In genomic region chr11:32539717-32540116, GRCm38 (mm10) we compare ENCODE assay signal across 23 mouse cellular contexts. TPM values are rescaled to one million over a fixed set of nuclear protein-coding genes. Genes with fewer than 3 reads are reported as not detected.
DNase-seq lines count a peak whose midpoint lies in the region; ATAC-seq and TF ChIP-seq lines count a peak whose summit lies in the region.
"Had no signal": no experiment of that assay in that cellular context is flagged by ENCODE, and none has a peak within 500 bp of the region (broad histone marks: within the 10 kb centered on the region; RNA-seq: fewer than 3 reads in every experiment).

No protein-coding gene starts in this region.

- no peak overlapping the region for H3K4me2 ChIP-seq in liver, embryonic 12.5 days
- H3K4me2 ChIP-seq in liver, embryonic 11.5 days: no peak overlapping the region
- H3K4me2 ChIP-seq in stomach, embryonic 14.5 days (replicated peaks; ENCODE audit: low read depth, low read length): no peak overlapping the region
- no peak overlapping the region for H3K4me2 ChIP-seq in stomach, postnatal 0 days (replicated peaks; ENCODE audit: low read depth)
- H3K4me2 ChIP-seq: limb, embryonic 12.5 days; midbrain, embryonic 15.5 days; neural tube, embryonic 13.5 days had no signal

- no peaks in the 10 kb centered on the region for H3K9me3 ChIP-seq in liver, embryonic 12.5 days (replicated peaks)
- no peaks in the 10 kb centered on the region for H3K9me3 ChIP-seq in liver, embryonic 11.5 days (ENCODE audit: control insufficient read depth, low read length)
- no peaks in the 10 kb centered on the region for H3K9me3 ChIP-seq in stomach, embryonic 14.5 days (ENCODE audit: control insufficient read depth, low read depth, low read length)
- no peaks in the 10 kb centered on the region for H3K9me3 ChIP-seq in stomach, postnatal 0 days (ENCODE audit: control insufficient read depth, low read length)
- H3K9me3 ChIP-seq: forebrain, embryonic 10.5 days; heart, embryonic 10.5 days; limb, embryonic 12.5 days; midbrain, embryonic 15.5 days; neural tube, embryonic 13.5 days had no signal

- no peak for TF ChIP-seq EP300 in heart, adult 2 months (IDR thresholded peaks at IDR 0.05; ENCODE audit: insufficient read depth, low read depth, low read length)
- TF ChIP-seq EP300 in stomach, postnatal 0 days (optimal IDR thresholded peaks at IDR 0.05): no peak

- no peaks in the 10 kb centered on the region for H3K36me3 ChIP-seq in heart, adult 2 months (ENCODE audit: control insufficient read depth, insufficient read depth, low read length)
- peaks cover 14% of the 10 kb centered on the region for H3K36me3 ChIP-seq in liver, embryonic 12.5 days
- H3K36me3 ChIP-seq in liver, embryonic 11.5 days (ENCODE audit: control insufficient read depth, insufficient read depth, low read length): peaks cover 2% of the 10 kb centered on the region; the same call in 1 of the 2 replicates
- H3K36me3 ChIP-seq in stomach, embryonic 14.5 days (ENCODE audit: control insufficient read depth, insufficient read depth, low read length): no peaks in the 10 kb centered on the region
- no peaks in the 10 kb centered on the region for H3K36me3 ChIP-seq in stomach, postnatal 0 days (ENCODE audit: control insufficient read depth, insufficient read depth, low read length)
- H3K36me3 ChIP-seq: forebrain, embryonic 10.5 days; heart, embryonic 10.5 days; limb, embryonic 12.5 days; midbrain, embryonic 15.5 days; neural tube, embryonic 13.5 days had no signal

- H3K4me1 ChIP-seq in heart, adult 2 months (ENCODE audit: control insufficient read depth, insufficient read depth, low read length): peaks cover 26% of the 10 kb centered on the region
- peaks cover 99% of the 10 kb centered on the region for H3K4me1 ChIP-seq in liver, embryonic 12.5 days
- peaks cover 61% of the 10 kb centered on the region for H3K4me1 ChIP-seq in liver, embryonic 11.5 days (replicated peaks; ENCODE audit: control insufficient read depth, insufficient read depth, low read length)
- H3K4me1 ChIP-seq in stomach, embryonic 14.5 days (ENCODE audit: control insufficient read depth, insufficient read depth, low read length): peaks cover 7% of the 10 kb centered on the region; the same call in 1 of the 2 replicates
- no peaks in the 10 kb centered on the region; the same call in 1 of the 2 replicates for H3K4me1 ChIP-seq in stomach, postnatal 0 days (replicated peaks; ENCODE audit: control insufficient read depth, insufficient read depth)
- H3K4me1 ChIP-seq: midbrain, embryonic 15.5 days had no signal

- intact Hi-C loops in heart, adult 2 months (cut with DNase I): loop anchor here (2.0 kb wide), 2 partner anchors 15 to 23 kb away; no protein-coding TSS in a partner anchor

- no peak for ATAC-seq in liver, embryonic 12.5 days
- ATAC-seq in liver, embryonic 11.5 days (replicated peaks; ENCODE audit: low FRiP score): no peak
- ATAC-seq in stomach, embryonic 14.5 days (ENCODE audit: insufficient number of reproducible peaks, insufficient read depth, low FRiP score, low read depth): no peak
- no peak for ATAC-seq in stomach, postnatal 0 days (ENCODE audit: low FRiP score, low TSS enrichment)
- ATAC-seq: forebrain, postnatal 0 days; hindbrain, postnatal 0 days; intestine, postnatal 0 days; midbrain, embryonic 15.5 days had no signal

- no peak for TF ChIP-seq POLR2A in heart, adult 2 months (IDR thresholded peaks at IDR 0.05; ENCODE audit: insufficient read depth, low read depth, low read length)

- peak overlapping the region; percentile 67 for H3K27ac ChIP-seq in heart, adult 2 months
- H3K27ac ChIP-seq in liver, embryonic 12.5 days: peak overlapping the region; percentile 98
- no peak overlapping the region for H3K27ac ChIP-seq in liver, embryonic 11.5 days (ENCODE audit: low read depth, low read length)
- H3K27ac ChIP-seq in stomach, embryonic 14.5 days (ENCODE audit: low read length): peak overlapping the region; percentile 15; the same call in 1 of the 2 replicates
- no peak overlapping the region for H3K27ac ChIP-seq in stomach, postnatal 0 days (replicated peaks)
- H3K27ac ChIP-seq: forebrain, embryonic 10.5 days; heart, embryonic 10.5 days; hindbrain, postnatal 0 days; macrophage; midbrain, embryonic 15.5 days; neural tube, embryonic 13.5 days had no signal

- no peak for TF ChIP-seq CTCF in heart, adult 2 months (IDR thresholded peaks at IDR 0.05)
- TF ChIP-seq CTCF in stomach, postnatal 0 days (IDR thresholded peaks at IDR 0.05; ENCODE audit: low read depth): no peak

- WGBS in heart, adult 2 months: 67% methylated on average over 7 of the region's 7 CpGs
- 76% methylated on average over 7 of the region's 7 CpGs for WGBS in liver, embryonic 12.5 days (ENCODE audit: insufficient replicate concordance)
- 84% methylated on average over 7 of the region's 7 CpGs for WGBS in liver, embryonic 11.5 days
- WGBS in stomach, embryonic 14.5 days: 61% methylated on average over 7 of the region's 7 CpGs
- 55% methylated on average over 7 of the region's 7 CpGs for WGBS in stomach, postnatal 0 days

- no peaks in the 10 kb centered on the region for H3K79me2 ChIP-seq in heart, adult 2 months (replicated peaks; ENCODE audit: control insufficient read depth, insufficient read depth, low read length)

- H3K4me3 ChIP-seq in heart, adult 2 months: no peak overlapping the region
- no peak overlapping the region for H3K4me3 ChIP-seq in liver, embryonic 12.5 days
- no peak overlapping the region for H3K4me3 ChIP-seq in liver, embryonic 11.5 days (ENCODE audit: low read depth, low read length)
- no peak overlapping the region for H3K4me3 ChIP-seq in stomach, embryonic 14.5 days (ENCODE audit: low read depth, low read length)
- no peak overlapping the region for H3K4me3 ChIP-seq in stomach, postnatal 0 days (ENCODE audit: low read depth, low read length)
- H3K4me3 ChIP-seq: forebrain, embryonic 10.5 days; heart, embryonic 10.5 days; limb, embryonic 12.5 days; midbrain, embryonic 15.5 days; myocyte; neural tube, embryonic 13.5 days had no signal

- H3K9ac ChIP-seq in heart, adult 2 months (ENCODE audit: low read depth, low read length): no peak overlapping the region
- no peak overlapping the region; the same call in 1 of the 2 replicates for H3K9ac ChIP-seq in liver, embryonic 12.5 days
- no peak overlapping the region for H3K9ac ChIP-seq in liver, embryonic 11.5 days (ENCODE audit: low read depth, low read length)
- H3K9ac ChIP-seq in stomach, embryonic 14.5 days (replicated peaks; ENCODE audit: low read depth, low read length): no peak overlapping the region
- H3K9ac ChIP-seq in stomach, postnatal 0 days (ENCODE audit: low read length): no peak overlapping the region
- H3K9ac ChIP-seq: forebrain, postnatal 0 days; limb, embryonic 12.5 days; midbrain, embryonic 15.5 days; neural tube, embryonic 13.5 days had no signal

- no peak for DNase-seq in heart, adult 2 months
- DNase-seq in heart, adult 8-10 months (ENCODE audit: low spot score): no peak
- DNase-seq in liver, embryonic 11.5 days (ENCODE audit: low spot score): no peak
- no peak for DNase-seq in stomach, postnatal 0 days (ENCODE audit: low spot score)
- no peak for DNase-seq in adrenal gland, postnatal 14 days
- DNase-seq: adrenal gland, adult 2 months; cerebellum, postnatal 14 days; forebrain, postnatal 0 days; gastrocnemius, postnatal 36 days; heart, postnatal 14 days; retina, postnatal 1 day; right cerebral cortex, postnatal 25 days had no signal

- no peaks in the 10 kb centered on the region for H3K27me3 ChIP-seq in heart, adult 2 months (ENCODE audit: control insufficient read depth, insufficient read depth, low read length)
- H3K27me3 ChIP-seq in liver, embryonic 12.5 days (replicated peaks): no peaks in the 10 kb centered on the region
- no peaks in the 10 kb centered on the region for H3K27me3 ChIP-seq in liver, embryonic 11.5 days (replicated peaks; ENCODE audit: control insufficient read depth, insufficient read depth, low read length)
- H3K27me3 ChIP-seq in stomach, embryonic 14.5 days (ENCODE audit: control insufficient read depth, insufficient read depth, low read length): no peaks in the 10 kb centered on the region
- no peaks in the 10 kb centered on the region for H3K27me3 ChIP-seq in stomach, postnatal 0 days (ENCODE audit: control insufficient read depth, insufficient read depth, low read length)
- H3K27me3 ChIP-seq: neural tube, embryonic 13.5 days had no signal

RNA-seq across cellular contexts. Expression of gene Stk10, which starts 6.6 kb away (rescaled TPM):
- 10 to 100 TPM in 1 of 2 experiments, 1 to 10 TPM in 1; 9.2 to 10.1 TPM for total RNA-seq in heart, adult 2 months (2021)
- polyA plus RNA-seq in heart, adult 2 months (2012; rRNA removed): 8.4 and 9.8 TPM in 2 replicates
- 1 to 10 TPM; 6.6 to 9.2 (median 8.7) TPM for total RNA-seq in heart, adult 8-10 months (2022)
- 5.7 and 6.0 TPM in 2 replicates for polyA plus RNA-seq in liver, embryonic 12.5 days (2016; fragmentation: Nextera tagmentation; extraction: Ambion mirVana)
- 4.8 and 5.8 TPM in 2 replicates for polyA plus RNA-seq in liver, embryonic 11.5 days (2014; fragmentation: Nextera tagmentation; extraction: Ambion mirVana)
- 2.8 and 3.4 TPM in 2 replicates for polyA plus RNA-seq in stomach, embryonic 14.5 days (2014; fragmentation: Nextera tagmentation; extraction: Ambion mirVana)
- polyA plus RNA-seq in stomach, postnatal 0 days (2015; fragmentation: Nextera tagmentation; extraction: Ambion mirVana): 1.1 and 1.6 TPM in 2 replicates
- 14.5 and 23.9 TPM in 2 replicates for total RNA-seq in adrenal gland, postnatal 14 days (2021)

RNA-seq across cellular contexts. Expression of gene Efcab9, which starts 7.8 kb away (rescaled TPM):
- not detected for total RNA-seq in heart, adult 2 months (2021)
- polyA plus RNA-seq in heart, adult 2 months (2012; rRNA removed): not detected in 2 replicates
- not detected for total RNA-seq in heart, adult 8-10 months (2022)
- polyA plus RNA-seq in liver, embryonic 12.5 days (2016; fragmentation: Nextera tagmentation; extraction: Ambion mirVana): 0.28 and 0.56 TPM in 2 replicates
- 0.25 and 0.49 TPM in 2 replicates for polyA plus RNA-seq in liver, embryonic 11.5 days (2014; fragmentation: Nextera tagmentation; extraction: Ambion mirVana)
- 0.35 and 0.58 TPM in 2 replicates for polyA plus RNA-seq in stomach, embryonic 14.5 days (2014; fragmentation: Nextera tagmentation; extraction: Ambion mirVana)
- 0.16 and 0.52 TPM in 2 replicates for polyA plus RNA-seq in stomach, postnatal 0 days (2015; fragmentation: Nextera tagmentation; extraction: Ambion mirVana)
- total RNA-seq in adrenal gland, postnatal 14 days (2021): 1.7 TPM in 1 of 2 replicates, not detected in the other
- total RNA-seq: forebrain, postnatal 0 days; hindbrain, postnatal 0 days had no signal
- polyA plus RNA-seq: adrenal gland, adult 2 months; heart, embryonic 10.5 days; hindbrain, postnatal 0 days; macrophage; midbrain, embryonic 15.5 days had no signal

Comparison
In these comparisons a context has a peak if more than half of its experiments do, and no peak if none do; other contexts are left out.
1. H3K27ac ChIP-seq: peak in heart, adult 2 months (single experiment), liver, embryonic 12.5 days (single experiment) and stomach, embryonic 14.5 days (single experiment); none in liver, embryonic 11.5 days (single experiment) and stomach, postnatal 0 days (single experiment).